Mouse (Mus musculus): ENCODE data around the gene Armc5.

- TF ChIP-seq ZC3H11A (IDR thresholded peaks at IDR 0.05; ENCODE audit: borderline replicate concordance, low read depth, low read length) (no peak), MAFK (IDR thresholded peaks at IDR 0.05; ENCODE audit: insufficient read depth, low read depth, low read length) (no peak), CHD2 (IDR thresholded peaks at IDR 0.05; ENCODE audit: low read depth, low read length) (no peak), ZNF384 (IDR thresholded peaks at IDR 0.05; ENCODE audit: low read depth, low read length) (no peak), HCFC1 (IDR thresholded peaks at IDR 0.05; ENCODE audit: borderline replicate concordance, insufficient read depth, low read length) (no peak)
Measured at GRCm38 (mm10) chr7:128276051-128276450, 38.9 kb downstream of the Armc5 start.
